Mouse (Mus musculus): ENCODE results near the gene Zfyve19. TPM values are rescaled to one million over a fixed set of nuclear protein-coding genes. Genes with fewer than 3 reads are reported as not detected.

The Zfyve19 gene
- polyA plus RNA-seq, 1 experiment = 27.1 TPM

Other genes starting within 250 kb of the Zfyve19 start
- gene Ccdc32, start 179.2 kb upstream of the Zfyve19 start, polyA plus RNA-seq (2012; fragmentation: generic; extraction: Trizol) = 9.3 TPM
- 4.2 TPM for gene Rpusd2, start 173.8 kb upstream of the Zfyve19 start, polyA plus RNA-seq (2012; fragmentation: generic; extraction: Trizol)
- 3.2 TPM for gene Knl1, start 161.5 kb upstream of the Zfyve19 start, polyA plus RNA-seq (2012; fragmentation: generic; extraction: Trizol)
- gene Rad51, start 95.8 kb upstream of the Zfyve19 start, polyA plus RNA-seq (2012; fragmentation: generic; extraction: Trizol) = 28.6 TPM
- gene Rmdn3, start 51.6 kb upstream of the Zfyve19 start, polyA plus RNA-seq (2012; fragmentation: generic; extraction: Trizol) = 21.8 TPM
- 80.5 TPM for gene Gchfr, start 40.8 kb upstream of the Zfyve19 start, polyA plus RNA-seq (2012; fragmentation: generic; extraction: Trizol)
- 1.5 TPM for gene Gm14137, start 34.1 kb upstream of the Zfyve19 start, polyA plus RNA-seq (2012; fragmentation: generic; extraction: Trizol)
- 12.3 TPM for gene Dnajc17, start 178 bp downstream of the Zfyve19 start, polyA plus RNA-seq (2012; fragmentation: generic; extraction: Trizol)
- 0.12 TPM for gene Ppp1r14d, start 21.3 kb downstream of the Zfyve19 start, polyA plus RNA-seq (2012; fragmentation: generic; extraction: Trizol)
- 0.82 TPM for gene Spint1, start 28.7 kb downstream of the Zfyve19 start, polyA plus RNA-seq (2012; fragmentation: generic; extraction: Trizol)
- 0.55 TPM for gene Rhov, start 62.7 kb downstream of the Zfyve19 start, polyA plus RNA-seq (2012; fragmentation: generic; extraction: Trizol)
- gene Vps18, start 80.1 kb downstream of the Zfyve19 start, polyA plus RNA-seq (2012; fragmentation: generic; extraction: Trizol) = 14.9 TPM
- not detected for gene Dll4, start 117.2 kb downstream of the Zfyve19 start, polyA plus RNA-seq (2012; fragmentation: generic; extraction: Trizol)
- 60.7 TPM for gene Chac1, start 142.6 kb downstream of the Zfyve19 start, polyA plus RNA-seq (2012; fragmentation: generic; extraction: Trizol)